Mouse (Mus musculus) adipocyte (in vitro differentiated cells): ENCODE measurements around the gene 4930539E08Rik.
A peak's percentile ranks its signal among the peaks of the same experiment; 100 is the strongest.

ENCODE experiments used
- DNase-seq: peaks from one replicate; pipeline ENCODE4 v3.0.0-alpha.2; 2016; ENCODE audit warnings: low spot score

4930539E08Rik gene

DNA sequence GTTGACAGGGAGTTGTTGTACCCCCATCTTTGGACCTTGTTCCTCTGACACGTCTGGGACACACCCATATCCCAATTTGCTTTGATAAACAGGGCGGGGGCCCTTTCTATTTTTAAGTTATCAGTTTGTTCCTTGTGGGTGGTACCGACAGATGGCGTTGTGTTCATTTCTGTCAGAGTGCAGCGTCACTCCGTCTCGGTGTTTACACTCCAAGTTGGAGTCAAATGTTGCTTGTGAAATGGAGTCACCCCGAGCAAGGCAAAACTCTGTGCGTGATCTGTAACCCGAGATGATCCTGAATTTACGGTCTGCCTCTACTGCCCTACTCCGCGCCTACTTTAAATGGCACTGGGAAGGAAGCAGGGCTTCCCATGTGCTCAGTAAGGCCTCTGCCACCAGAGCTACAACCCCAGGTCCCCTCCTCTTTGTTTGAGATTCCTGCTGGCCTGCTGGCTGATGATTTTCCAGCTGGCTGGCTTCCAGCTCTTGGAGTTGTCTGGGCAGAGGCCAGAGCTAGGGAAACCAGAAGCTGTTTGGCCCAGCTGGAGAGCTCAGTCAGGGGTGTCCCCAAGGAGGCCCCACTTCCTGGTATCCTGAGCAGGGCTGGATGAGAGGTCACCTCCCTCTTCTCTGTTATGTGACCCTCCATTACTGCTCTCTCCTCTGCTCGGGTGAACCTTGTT, 15.4 kb upstream of the 4930539E08Rik start:
- peak; percentile 99 for DNase-seq

DNA sequence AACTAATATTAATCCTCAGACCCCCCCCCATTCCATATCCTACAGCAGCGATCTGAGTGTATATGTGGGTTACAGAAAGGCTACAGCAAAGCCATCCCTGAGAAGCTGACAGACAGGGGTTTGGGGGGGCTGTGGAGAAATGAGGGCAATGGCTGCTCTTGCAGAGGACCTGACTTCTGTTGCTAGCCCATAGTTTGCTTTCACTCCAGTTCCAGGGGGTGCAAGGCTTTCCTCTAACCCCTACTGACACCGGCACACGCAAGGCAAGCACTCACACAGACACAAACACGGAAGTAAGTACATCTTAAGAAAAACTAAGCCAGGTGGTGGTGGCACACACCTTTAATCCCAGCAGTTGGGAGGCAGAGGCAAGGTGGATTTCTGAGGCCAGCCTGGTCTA, 14.2 kb upstream of the 4930539E08Rik start:
- no peak for DNase-seq

DNA sequence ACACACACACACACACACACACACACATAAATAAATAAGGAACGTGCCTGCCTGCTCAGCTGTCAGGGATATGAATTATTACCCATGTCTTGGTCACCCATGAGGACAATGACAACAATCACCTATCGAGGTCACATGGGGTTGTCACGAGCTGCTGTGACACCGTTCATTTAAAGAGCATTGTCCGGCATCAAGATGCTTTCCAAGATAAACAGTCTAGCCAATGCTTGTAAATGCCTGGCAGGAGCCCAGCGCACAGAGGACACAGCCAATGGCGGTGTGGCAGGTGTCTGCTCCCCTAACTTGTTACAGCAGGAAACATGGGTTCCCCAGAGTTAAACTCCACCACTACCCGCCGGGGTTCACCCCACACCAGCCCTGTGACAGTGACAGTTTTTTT, 12.9 kb upstream of the 4930539E08Rik start:
- DNase-seq: no peak

DNA sequence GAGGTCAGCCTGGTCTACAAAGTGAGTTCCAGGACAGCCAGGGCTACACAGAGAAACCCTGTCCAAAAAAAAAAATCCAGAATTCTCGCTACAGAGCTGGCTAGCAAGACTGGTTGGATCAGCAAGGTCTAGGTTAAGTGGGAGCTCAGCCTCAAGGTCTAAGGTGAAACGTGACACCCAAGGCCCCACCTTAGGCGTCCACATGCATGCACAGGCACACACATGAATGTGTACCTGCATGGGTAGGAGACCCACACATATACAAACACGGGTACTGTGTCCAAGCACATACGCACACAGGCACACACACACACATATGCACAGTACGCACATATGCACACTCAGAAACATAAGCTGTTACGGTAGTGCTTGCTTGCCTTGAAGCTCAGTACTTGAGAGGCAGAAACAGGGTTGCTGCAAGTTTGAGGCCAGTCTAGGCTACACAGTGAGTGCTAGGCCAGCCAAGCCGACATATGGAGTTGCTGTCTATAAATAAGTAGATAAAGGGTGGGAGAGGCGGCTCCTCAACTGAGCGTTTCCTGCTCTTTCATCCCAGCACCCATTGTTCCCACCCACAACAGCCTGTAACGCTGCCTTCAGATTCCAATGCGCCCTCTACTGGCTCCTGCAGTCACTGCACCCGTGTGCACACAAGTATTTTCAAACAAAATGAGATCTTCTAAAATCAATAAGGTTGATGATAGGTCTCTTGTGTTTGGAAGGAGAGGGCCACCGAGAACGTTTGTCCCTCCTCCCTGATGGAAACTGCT, 11.9 kb upstream of the 4930539E08Rik start:
- peak; percentile 62 for DNase-seq

DNA sequence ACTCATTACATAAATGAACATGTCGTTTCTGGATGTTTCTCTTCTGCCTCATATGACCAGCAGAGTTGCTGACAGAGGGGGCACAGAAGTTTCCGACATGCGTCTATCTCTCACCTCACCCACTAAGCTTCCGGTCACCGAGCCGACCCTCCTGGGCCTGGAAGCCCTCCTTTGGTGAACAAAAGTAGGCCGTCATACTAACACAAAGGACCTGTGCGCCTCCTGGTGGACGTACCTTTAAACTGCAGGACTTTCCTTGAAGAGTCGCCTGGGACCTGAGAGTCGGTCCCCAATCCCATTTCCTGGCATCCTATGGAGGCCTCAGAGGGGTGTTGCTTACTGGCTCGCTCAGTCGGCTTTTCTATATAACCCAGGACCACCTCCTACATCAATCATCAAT, 11.3 kb upstream of the 4930539E08Rik start:
- peak; percentile 81 for DNase-seq

DNA sequence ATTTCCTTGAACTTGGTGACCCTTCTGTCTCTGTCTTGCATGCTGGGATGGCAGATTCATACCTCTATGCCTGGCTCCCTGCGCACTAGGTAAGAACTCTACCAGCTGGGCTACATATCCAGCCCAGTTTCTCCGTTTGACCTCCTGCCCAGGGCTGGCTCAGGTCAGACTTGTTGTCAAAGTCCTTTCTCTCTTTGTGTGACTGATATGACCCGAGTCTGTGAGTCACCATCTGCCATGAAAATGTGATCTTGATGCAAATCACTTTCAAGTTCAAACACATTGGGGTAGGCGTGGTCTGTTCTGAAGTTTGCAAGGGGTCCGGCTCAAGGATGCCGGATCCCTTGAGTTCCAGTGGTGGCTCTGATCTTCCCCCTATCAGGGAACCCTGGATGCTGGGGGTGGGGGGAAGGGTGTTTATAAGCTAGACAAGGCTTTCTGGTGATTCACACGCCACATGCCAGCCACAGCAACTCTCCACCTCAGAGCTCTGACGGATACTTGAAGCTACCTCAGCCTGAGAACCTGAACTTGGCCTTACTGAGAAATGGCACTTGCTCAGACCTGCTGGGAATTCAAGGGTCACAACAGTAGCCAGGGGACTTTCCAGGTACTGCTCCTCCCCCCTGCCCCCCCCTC, 10.0 kb upstream of the 4930539E08Rik start:
- no peak for DNase-seq

DNA sequence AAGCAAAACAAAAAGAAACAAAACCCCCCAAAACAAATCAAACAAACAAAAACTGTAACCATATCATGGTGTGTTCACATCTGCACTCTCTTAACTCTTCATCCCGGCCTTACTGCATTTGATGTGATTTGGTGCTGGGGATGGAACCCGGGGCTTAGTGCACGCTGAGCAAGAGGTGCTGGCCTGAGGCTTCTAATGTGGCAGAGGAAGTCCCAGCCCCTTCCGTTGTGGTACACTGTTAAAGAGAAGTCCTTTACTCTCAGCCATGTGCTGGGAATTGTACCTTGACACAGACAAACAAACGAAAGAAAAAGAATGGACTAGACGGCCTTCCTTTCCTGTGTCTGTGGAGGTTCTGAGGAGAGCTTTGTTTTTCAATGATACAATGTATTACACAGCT, 7.0 kb upstream of the 4930539E08Rik start:
- DNase-seq: no peak

DNA sequence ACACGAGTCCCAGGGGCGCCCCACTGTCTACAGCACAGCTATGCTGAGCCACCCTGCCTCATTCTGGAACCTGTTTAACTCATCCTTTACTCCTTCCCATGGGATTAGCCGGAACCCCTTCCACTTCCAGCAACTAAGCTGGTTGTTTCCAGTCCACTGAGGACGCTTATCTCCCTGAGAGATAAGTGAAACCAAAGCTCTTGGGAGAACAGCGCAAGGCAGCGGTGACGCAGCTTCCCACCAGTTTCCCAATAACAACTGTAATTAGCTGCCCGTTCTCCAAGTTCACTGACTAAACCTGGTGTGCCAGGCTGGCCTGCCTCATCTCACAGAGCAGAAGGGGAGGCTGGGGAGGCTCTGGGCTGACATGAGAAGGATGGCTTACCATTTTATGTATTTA, 6.0 kb upstream of the 4930539E08Rik start:
- no peak for DNase-seq

DNA sequence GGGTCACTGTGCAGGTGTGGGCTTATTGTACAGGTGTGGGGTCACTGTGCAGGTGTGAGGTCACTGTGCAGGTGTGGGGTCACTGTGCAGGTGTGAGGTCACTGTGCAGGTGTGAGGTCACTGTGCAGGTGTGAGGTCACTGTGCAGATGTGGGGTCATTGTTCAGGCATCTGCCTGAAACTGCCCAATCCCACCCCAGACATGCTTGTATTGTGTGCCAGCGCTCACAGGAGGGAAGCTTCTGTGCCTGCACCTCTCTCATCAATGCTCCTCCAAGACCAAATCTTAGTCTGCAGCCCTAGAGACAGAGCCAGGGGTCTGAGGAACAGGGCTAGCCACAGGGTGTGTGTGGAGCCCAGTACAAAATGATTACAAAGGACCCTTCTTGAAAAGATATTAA, 1.4 kb upstream of the 4930539E08Rik start:
- DNase-seq: no peak

DNA sequence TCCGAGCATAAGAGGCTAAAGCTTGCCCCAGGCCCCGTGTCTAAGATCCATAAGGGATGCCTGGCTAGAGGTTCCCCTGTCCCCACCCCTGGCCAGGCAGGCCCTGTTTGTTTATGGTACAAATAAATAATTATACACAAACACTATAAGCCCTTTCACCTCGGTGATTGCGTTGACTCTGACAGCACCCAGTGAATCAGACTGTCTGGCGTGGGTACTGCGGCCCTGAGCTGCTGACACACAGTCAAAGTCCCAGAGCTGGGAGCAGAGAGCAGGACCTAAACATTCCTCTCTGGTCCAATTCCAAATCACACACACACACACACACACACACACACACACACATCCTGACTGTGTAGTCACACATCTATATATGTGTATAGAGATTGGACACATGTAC, 1.2 kb downstream of the 4930539E08Rik start:
- peak; percentile 53 for DNase-seq

DNA sequence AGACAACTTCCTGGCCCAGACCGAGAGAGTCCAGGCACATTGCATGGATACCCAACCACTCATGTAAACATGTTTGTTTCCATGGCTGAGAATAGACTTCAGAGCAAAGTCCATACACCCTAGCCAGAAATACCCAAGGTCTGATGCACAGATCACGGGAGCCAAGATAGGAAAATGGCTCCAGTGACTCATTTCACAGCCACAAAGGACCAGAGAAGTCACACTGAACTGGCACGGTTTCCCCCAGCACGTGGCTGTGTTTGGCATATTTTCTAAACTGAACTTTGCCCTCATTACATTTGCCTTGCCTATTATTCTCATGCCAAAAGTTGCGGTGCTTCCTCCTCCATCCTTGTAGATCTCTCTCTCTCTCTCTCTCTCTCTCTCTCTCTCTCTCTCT, 1.9 kb downstream of the 4930539E08Rik start:
- DNase-seq: peak; percentile 97

DNA sequence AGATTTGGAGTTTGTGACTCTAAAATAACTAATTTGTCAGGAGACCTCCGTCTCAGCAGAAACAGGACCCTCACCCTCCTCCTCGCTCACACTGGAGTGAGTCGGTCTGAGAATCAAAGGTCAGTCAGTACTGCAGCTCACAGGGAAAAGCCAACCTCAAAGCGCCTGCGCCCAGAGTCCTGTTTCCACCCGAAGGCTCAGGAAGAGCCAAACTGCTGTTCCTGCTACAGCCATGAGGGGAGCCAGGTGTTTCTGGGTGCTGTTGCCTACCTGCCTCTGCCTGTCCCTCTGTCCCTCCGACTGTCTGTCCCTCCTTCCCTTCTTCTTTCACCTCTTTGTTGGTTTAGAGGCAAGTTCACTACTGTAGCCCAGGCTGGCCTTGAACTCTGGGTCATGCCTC, 5.0 kb downstream of the 4930539E08Rik start:
- DNase-seq: no peak

DNA sequence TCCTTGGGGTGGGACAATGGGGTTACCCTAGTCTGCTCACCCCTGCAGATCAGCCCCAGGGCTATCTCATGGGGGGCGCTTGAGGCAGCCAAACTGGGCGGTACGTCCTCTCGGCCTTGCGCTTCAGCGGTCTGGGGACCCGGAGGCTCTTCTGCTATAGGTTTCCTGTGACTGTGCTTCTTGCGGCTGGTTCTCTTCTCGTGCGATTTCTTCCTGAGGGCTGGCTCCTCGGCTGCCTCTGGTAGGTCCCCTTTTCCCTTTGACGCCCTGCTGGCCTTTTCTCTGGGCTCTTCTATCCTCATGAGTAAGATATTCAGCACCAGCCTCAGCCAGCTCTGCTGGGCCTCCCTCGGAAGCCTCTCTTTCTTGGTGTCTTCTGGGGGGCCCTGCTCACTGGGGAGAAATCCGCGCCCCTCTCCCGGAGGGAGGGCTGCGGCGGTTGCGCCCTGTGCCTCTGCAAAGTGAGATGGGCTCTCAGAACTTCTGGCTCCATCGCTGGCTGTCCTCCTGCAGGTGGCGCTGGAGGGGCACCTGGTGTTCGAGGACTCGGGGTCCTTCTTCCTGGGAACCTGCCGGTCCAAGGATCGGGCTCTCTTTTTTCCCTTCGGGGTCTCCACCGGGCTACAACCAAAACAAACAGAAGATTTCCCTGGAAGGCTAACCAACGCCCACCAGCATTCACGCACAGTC, 5.7 kb downstream of the 4930539E08Rik start:
- DNase-seq: no peak

DNA sequence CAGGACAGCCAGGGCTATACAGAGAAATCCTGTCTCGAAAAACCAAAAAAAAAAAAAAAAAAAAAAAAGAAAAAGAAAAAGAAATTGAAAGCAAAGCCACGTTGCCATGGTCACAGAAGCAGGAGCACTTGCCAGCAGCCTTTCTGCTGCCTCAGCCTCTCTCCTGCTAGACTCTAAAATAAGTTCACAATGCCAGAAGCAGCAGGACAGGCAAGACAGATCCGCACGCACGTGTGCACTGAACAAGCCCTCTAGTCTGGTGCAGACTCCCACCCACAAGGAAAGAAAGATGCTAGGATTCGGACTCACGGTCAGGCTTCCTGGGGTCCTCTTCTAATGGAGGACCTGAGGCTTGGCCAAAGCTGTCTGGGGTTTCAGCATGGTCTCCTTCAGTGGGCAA, 7.2 kb downstream of the 4930539E08Rik start:
- peak; percentile 52 for DNase-seq

DNA sequence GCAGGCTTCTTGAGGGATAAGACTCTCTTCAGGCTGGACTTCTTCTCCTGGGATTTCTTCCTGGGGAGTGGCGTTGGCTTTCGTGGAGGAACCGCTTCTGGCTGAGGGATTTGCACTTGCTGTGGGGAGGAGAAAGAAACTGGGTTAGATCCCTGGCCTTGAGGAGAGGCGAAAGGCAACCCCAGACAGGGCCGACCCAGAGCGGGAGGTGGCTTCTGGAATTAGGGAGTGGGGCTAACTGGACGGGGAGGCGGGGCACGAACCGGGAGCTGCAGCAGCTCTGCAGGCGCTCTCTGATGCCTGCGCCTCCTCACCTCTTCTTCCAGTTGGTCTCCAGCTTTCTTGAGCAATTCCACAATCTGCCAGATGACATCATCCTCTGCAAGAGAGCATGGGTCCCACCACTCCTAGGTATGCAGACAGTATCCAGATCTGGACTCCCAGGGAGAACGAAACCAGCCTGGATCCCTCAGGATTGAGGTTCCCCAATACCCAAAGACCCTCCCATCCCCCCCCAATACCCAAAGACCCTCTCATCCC, 9.7 kb downstream of the 4930539E08Rik start:
- no peak for DNase-seq

DNA sequence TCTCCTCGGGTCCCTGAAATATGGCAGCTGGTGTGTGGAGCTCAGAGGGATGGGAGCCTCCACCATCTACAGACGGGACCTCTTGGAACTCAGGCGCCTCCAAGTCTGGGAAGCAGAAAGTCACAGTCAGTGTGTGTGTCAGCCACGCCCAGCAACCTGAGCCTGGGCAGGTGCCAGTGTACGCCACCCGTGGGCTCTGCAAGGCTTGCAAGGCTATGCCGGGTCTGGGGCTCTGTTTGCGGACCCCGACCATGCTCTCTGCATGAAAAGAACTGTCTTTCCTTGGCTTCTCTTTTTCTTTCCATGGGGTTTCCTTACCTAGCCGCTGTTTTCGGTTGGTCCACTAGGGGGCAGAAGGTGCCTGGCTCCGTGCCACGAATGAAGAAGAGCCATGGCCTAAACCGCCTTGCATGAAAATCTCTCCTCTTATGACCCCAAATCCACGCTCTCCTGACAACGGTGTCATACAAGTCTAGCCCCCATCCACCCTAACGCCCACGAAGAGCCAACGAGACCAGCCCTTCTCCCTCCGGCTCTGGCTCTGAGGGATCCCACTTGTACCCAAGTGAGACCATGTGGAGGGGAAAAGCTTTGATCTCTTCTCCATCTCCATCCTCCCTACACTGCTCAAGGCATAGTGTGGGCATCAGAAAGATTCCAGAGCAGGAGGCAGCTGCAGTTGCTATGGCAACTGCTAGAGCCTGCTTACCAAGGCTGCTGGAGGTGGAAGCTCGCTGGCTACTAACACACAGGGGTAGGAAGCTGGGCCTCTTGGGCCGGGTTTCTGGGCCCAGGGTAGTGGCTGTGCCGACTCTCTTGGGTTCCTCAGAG, 10.4 kb downstream of the 4930539E08Rik start:
- peak; percentile 65 for DNase-seq

DNA sequence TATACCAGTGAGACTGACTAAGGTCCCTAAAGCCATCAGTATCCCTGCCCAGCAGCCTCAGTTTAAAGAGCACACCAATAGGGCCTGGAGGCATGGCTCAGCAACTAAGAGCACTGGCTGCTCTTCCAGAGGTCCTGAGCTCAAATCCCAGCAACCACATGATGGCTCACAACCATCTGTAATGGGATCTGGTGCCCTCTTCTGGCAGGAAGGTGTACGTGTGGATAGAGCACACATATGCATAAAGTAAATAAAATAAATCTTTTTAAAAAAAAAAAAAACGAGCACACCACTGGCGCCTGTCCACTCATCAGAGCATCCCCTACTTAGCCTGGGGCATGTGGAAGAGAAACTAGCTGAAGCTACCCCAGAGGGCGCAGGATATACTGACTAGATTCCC, 13.6 kb downstream of the 4930539E08Rik start:
- no peak for DNase-seq

DNA sequence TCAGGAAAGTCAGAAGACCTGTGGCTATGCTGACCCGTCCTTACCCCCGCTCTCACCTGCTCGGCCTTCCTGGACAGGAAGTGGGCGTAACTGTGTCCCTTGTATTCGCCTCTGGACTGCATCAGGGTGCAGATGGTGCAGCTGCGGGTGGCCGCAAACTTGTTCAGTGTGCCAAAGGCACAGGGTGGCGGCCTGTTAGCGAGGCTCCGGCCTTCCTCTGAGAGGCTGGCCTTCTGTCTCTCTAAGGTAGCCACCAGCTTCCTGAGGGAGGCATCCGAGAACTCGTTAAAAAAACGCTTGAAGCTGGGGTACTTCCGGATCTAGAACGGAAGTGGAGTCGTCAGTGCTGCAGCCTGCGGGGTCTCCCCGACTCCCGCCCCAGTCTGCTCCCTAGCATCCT, 15.7 kb downstream of the 4930539E08Rik start:
- DNase-seq: no peak

DNA sequence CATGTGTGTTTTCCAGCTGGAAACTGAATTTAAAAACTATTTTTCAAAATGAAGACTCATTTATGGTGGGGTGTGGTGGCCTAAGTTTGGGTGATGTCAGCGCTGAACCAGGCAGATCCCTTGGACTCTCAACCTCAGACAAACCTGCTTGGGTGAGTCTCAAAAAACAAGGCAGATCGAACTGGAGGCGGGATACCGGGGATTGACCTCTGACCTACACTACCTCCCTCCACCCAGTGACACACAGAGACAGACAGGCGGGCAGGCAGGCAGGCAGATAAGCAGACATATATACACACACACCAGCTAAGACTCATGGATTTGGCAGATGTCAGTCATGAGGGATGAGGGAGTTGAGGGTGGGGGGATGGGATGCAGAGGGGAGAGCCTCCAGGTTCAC, 16.9 kb downstream of the 4930539E08Rik start:
- no peak for DNase-seq

DNA sequence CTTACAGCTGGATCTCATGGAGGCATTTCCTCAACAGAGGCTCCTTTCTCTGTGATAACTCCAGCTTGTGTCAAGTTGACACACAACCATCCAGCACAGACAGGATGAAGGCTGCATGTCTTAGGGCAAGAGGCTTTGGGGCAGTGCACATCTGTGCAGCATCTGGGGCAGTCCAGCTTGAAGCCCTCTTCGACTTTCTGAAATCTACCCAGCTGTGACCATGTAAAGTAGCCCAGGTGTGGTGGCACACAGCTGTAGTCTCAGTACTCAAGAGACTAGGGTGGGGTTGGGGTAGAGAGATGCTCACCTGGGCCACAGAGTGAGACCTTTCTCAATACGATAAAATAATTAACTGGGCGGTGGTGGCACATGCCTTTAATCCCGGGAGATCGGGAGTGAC, 17.3 kb downstream of the 4930539E08Rik start:
- DNase-seq: no peak

DNA sequence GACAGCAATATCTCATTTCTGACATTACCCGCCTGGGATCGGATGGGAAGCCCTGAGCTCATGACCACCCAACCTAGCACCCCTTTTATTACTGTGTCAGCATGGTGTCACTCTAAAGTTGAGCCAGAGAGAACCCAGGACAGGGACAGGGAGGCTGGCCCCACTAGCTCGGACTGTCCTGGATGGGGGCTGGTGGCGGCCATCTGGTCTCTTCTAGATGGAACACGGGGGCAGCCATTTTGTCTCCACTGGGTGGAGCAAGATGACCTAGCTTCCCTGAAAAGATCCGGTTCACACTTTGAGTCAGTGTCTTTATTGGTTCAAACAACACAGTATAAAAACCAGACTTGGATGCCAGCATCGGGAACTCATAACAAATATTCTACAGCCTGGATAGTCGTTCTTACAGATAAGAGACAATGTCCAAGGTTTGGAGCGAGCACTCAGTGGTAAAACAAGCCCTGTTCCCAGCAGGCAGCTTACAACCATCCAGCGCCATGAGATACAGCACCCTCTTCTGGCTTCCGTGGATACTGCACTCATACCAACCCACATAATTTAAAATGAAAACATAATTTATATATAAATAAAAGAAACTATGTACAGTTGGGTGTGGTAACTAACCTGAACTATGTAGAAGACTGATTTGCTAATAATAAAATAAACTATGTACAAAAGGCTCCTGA, 18.9 kb downstream of the 4930539E08Rik start:
- no peak for DNase-seq
